Mouse (Mus musculus): ENCODE data around the gene Spo11. TPM values are rescaled to one million over a fixed set of nuclear protein-coding genes. Genes with fewer than 3 reads are reported as not detected.
A peak's percentile ranks its signal among the peaks of the same experiment; 100 is the strongest.

Spo11 gene
- polyA plus RNA-seq, 1 experiment, result 0.15 TPM

DNA sequence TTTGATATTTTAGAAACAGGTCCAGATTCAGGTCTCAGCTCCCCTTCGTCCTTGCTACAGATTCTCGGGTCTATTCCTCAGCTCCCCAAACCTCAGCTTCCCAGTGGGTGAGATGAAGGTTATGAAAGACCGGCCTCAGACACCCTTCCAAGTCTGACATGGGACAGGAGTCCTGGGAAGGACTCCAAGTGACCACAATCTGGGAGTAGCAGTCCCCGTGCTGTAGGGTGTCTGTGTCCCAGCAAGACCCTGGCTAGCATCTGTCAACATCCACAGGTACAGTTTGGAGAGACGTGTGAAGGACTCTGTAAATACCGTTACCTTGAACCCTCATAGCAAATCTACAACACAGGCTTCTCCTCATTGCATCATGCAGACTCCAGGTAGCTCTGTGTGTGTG is 2.3 kb upstream of the Spo11 start:
- TF ChIP-seq POLR2A (IDR thresholded peaks at IDR 0.05; ENCODE audit: borderline replicate concordance, extremely low read depth, low read depth, low read length) (no peak), CTCF (IDR thresholded peaks at IDR 0.05; ENCODE audit: insufficient read depth, low read length) (no peak)
- WGBS, result 80% methylated on average over 6 of the region's 6 CpGs

DNA sequence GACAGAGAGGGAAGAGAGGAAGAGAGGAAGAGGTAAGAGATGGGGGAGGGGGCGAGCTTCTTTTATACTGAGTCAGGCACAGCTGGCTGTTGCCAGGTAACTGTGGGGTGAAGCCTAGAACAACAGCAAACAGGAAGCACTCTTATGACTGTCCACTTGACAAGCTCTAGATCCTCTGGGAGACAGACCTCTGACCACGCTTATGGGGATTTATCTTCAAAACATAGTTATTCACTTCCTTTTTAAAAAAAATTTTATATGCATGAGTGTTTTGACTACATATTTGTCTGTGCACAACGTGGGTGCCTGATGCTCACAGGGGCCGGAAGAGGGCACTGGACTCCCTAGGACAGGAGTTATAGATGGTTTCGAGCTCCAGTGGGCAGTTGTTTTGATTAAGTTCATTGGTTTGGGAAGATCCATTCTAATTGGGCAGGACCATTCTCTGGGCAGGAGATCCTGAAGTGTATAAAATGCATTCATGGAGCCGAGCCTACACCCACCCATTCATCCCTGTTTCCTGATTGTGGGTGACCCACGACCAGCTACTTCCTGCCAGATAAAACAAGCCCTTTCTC is 750 bp upstream of the Spo11 start:
- no peak for TF ChIP-seq POLR2A (IDR thresholded peaks at IDR 0.05; ENCODE audit: borderline replicate concordance, extremely low read depth, low read depth, low read length)
- no peak for TF ChIP-seq CTCF (IDR thresholded peaks at IDR 0.05; ENCODE audit: insufficient read depth, low read length)
- 18% methylated on average over 7 of the region's 7 CpGs for WGBS
- DNase-seq, result no peak
- Histone ChIP-seq H3K4me1 (ENCODE audit: control insufficient read depth, insufficient read depth, low read length) (no peaks in the 10 kb centered on the region), H3K4me3 (replicated peaks; ENCODE audit: extremely low read depth, low read depth, low read length) (no peak overlapping the region)

More for the DNA sequence above, 2.3 kb upstream of the Spo11 start:
- H3K4me1 ChIP-seq (ENCODE audit: control insufficient read depth, insufficient read depth, low read length), result no peaks in the 10 kb centered on the region
- H3K4me3 ChIP-seq (replicated peaks; ENCODE audit: extremely low read depth, low read depth, low read length), result no peak overlapping the region
- no peak for DNase-seq

DNA sequence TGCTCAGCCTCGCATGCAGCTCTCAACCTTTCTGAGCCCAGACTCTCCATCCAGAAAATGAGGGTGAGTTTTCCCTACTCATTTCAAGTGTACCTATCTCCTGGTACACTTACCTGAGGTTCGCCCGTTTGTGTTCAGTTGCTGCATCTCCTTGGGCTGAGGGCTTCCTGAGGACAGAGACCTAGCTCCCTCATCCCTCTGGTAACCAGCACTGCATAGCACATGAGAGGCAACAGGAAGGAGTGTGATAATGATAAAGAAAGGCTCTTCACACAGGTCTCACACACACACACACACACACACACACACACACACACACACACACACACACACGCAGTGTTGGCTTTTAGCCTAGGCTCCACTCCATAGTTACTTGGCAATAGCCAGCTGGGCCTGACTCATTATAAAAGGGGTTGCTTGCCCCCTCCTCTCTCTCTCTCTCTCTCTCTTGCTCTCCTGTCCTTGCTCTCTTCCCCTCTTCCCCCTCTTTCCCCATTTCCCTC is 682 bp downstream of the Spo11 start:
- Histone ChIP-seq H3K4me1 (ENCODE audit: control insufficient read depth, insufficient read depth, low read length) (no peaks in the 10 kb centered on the region), H3K4me3 (replicated peaks; ENCODE audit: extremely low read depth, low read depth, low read length) (no peak overlapping the region)
- 52% methylated on average over 4 of the region's 4 CpGs for WGBS
- DNase-seq, result no peak
- TF ChIP-seq POLR2A (IDR thresholded peaks at IDR 0.05; ENCODE audit: borderline replicate concordance, extremely low read depth, low read depth, low read length) (no peak), CTCF (IDR thresholded peaks at IDR 0.05; ENCODE audit: insufficient read depth, low read length) (no peak)

DNA sequence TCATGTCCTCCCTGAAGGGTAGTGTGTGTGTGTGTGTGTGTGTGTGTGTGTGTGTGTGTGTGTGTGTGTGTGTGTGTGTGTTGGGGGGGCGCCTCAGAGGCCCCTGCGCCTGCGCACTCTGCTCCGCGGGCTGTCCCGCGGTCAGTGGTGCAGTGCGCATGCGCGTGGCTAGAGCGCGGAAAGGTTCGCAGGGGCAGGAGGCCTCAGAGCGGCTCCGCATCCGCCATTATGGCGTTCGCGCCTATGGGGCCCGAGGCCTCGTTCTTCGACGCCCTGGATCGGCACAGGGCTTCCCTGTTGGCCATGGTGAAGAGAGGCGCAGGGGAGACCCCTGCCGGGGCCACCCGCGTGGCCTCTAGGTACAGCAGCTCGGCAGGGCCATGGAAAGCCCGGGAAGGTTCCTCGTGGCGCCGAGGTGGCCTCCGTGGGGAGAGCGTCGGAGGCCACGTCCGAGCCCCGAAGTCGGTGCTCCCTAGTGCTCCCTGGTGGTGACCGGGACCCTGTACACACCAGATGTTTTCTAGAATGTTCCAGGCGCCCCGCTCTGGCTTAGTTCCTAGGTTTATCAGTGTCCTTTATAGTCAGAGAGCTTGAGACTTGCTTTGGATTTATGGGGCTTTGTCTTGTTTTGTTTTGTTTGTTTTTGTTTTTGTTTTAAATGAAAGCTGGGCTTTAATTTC is 2.3 kb downstream of the Spo11 start:
- 93% methylated on average over 43 of the region's 43 CpGs for WGBS
- DNase-seq, result no peak
- H3K4me3 ChIP-seq (replicated peaks; ENCODE audit: extremely low read depth, low read depth, low read length), result no peak overlapping the region
- no peaks in the 10 kb centered on the region for H3K4me1 ChIP-seq (ENCODE audit: control insufficient read depth, insufficient read depth, low read length)
- TF ChIP-seq POLR2A (IDR thresholded peaks at IDR 0.05; ENCODE audit: borderline replicate concordance, extremely low read depth, low read depth, low read length) (no peak), CTCF (IDR thresholded peaks at IDR 0.05; ENCODE audit: insufficient read depth, low read length) (no peak)

DNA sequence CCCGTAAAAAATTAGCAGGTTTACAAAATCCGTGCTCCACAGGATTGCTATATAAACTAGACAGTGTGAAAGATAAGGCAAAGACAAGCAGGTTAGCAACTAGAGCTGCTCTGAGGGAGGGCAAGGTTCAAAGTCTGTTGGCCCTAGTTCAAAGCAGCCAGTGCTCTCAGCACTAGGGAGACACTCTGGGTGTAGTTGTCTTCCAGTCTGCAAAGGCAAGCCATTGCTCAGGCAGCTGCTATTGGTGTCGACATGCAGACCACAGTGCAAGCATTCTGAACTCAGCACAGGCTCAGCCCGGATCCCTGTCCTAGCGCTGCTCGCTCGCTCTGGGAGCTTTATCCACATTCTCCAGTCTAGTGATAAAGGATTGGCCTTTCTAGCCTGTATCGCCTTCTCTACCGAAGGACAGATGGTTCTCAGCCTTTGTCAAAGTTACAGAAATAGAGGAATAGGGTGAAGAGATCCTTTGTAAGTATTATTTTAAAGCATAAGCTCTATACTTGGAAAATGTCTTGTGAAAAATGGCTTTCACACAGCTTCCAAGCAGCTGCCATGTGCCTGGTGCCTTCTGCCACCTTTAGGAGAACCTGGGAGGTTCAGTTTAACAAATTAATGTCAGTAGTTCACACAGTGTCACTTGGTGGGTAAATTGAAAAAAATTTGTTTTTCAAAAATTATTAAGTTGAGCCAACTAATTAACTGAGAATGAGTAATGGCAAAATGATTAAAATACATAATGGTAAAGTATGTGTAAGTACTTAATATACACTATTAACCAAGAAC is 5.5 kb downstream of the Spo11 start:
- no peak for TF ChIP-seq POLR2A (IDR thresholded peaks at IDR 0.05; ENCODE audit: borderline replicate concordance, extremely low read depth, low read depth, low read length)
- TF ChIP-seq CTCF (IDR thresholded peaks at IDR 0.05; ENCODE audit: insufficient read depth, low read length), result no peak
- 60% methylated on average over 9 of the region's 9 CpGs for whole genome bisulfite sequencing
- Histone ChIP-seq H3K4me3 (replicated peaks; ENCODE audit: extremely low read depth, low read depth, low read length) (no peak overlapping the region), H3K4me1 (ENCODE audit: control insufficient read depth, insufficient read depth, low read length) (no peaks in the 10 kb centered on the region)
- DNase-seq, result no peak

DNA sequence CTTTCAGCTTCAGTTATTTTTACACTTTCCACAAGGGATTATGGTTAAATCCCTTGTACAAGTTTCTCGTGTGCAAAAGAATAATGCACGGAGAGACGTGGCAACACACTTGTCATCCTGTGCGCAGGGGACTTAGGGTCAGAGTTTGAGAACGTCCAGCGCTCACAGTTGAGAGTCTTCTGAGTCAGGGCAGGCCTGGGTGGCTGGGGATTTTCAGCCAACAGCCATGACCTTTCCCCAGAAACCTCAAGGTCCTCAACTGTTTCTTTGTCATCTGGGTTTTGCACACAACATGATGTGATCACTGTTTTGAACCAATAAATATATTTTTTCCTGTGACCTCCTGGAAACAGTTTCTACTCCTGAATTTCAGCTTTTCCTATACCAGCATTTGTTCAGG is 12.7 kb downstream of the Spo11 start:
- WGBS, result 78% methylated on average over 6 of the region's 6 CpGs
- DNase-seq, result no peak
- TF ChIP-seq POLR2A (IDR thresholded peaks at IDR 0.05; ENCODE audit: borderline replicate concordance, extremely low read depth, low read depth, low read length), result no peak
- no peak for TF ChIP-seq CTCF (IDR thresholded peaks at IDR 0.05; ENCODE audit: insufficient read depth, low read length)
- no peaks in the 10 kb centered on the region for H3K4me1 ChIP-seq (ENCODE audit: control insufficient read depth, insufficient read depth, low read length)
- H3K4me3 ChIP-seq (replicated peaks; ENCODE audit: extremely low read depth, low read depth, low read length), result no peak overlapping the region

DNA sequence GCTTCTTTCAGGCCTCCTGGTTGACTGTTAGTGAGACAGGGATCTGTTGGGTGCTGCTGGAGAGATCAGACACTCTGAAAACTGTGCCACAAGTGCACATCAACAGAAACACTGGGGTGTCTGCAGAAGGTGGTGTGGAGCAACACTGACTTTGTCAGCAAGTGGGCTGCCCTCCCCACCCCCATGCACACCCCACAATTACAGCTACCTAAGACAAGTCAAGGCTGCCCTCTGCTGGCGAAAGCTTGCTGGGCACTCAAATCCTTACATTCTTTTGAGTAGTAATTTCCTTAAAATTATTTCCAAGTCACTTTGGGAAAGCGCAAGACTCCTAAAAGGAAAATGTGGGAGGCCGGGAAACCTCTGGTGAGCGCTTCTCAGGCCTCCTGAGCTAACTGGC is 18.7 kb downstream of the Spo11 start:
- no peak overlapping the region for H3K4me3 ChIP-seq (replicated peaks; ENCODE audit: extremely low read depth, low read depth, low read length)
- peak; percentile 64 for DNase-seq
- WGBS, result 12% methylated on average over 4 of the region's 4 CpGs
- TF ChIP-seq POLR2A (IDR thresholded peaks at IDR 0.05; ENCODE audit: borderline replicate concordance, extremely low read depth, low read depth, low read length) (no peak), CTCF (IDR thresholded peaks at IDR 0.05; ENCODE audit: insufficient read depth, low read length) (peak; percentile 84)
- H3K4me1 ChIP-seq (ENCODE audit: control insufficient read depth, insufficient read depth, low read length), result peaks cover 7% of the 10 kb centered on the region

DNA sequence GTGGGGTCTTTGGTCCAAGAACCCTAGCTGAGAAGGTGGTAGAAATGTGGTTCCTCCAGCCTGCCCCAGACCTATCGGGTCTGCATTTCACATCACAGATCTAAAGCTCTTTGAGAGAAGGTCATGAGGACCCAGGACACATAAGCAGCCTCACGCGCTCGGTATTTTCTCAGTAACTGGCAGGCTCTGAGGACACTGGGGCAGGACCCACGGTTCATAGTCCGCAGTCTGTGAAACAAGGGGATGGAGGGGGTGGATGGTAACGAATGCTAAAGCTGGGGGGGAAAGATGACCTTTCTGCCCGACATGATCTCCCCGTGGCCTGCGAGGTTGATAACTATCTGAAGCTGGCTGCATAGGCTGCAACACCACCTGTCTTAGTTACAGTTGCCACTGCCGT is 20.2 kb downstream of the Spo11 start:
- TF ChIP-seq CTCF (IDR thresholded peaks at IDR 0.05; ENCODE audit: insufficient read depth, low read length), result no peak
- no peak for TF ChIP-seq POLR2A (IDR thresholded peaks at IDR 0.05; ENCODE audit: borderline replicate concordance, extremely low read depth, low read depth, low read length)
- WGBS, result 63% methylated on average over 11 of the region's 11 CpGs
- no peak for DNase-seq

DNA sequence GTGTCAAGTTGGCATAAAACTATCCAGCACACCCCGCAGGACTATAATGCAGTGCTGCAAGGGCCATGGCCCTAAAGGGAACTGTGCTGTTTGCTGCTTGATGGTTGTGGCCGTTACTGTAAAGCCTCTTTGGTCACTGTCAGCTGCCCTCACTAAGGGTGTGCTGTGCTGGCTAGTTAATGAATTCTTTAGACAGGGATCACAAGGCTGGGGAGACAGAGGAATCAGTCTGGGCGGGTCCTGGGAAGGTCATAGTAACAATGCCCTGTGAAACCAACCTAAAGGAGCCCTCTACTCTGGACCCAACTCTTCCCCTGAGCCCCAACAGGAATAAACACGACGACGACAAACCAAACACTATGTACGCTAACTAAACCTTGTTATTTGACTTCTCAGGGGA is 21.0 kb downstream of the Spo11 start:
- WGBS, result 67% methylated on average over 7 of the region's 7 CpGs
- Histone ChIP-seq H3K4me1 (ENCODE audit: control insufficient read depth, insufficient read depth, low read length) (peaks cover 10% of the 10 kb centered on the region), H3K4me3 (replicated peaks; ENCODE audit: extremely low read depth, low read depth, low read length) (no peak overlapping the region)
- TF ChIP-seq CTCF (IDR thresholded peaks at IDR 0.05; ENCODE audit: insufficient read depth, low read length) (no peak), POLR2A (IDR thresholded peaks at IDR 0.05; ENCODE audit: borderline replicate concordance, extremely low read depth, low read depth, low read length) (no peak)
- DNase-seq, result no peak

More for the DNA sequence above, 20.2 kb downstream of the Spo11 start:
- Histone ChIP-seq H3K4me1 (ENCODE audit: control insufficient read depth, insufficient read depth, low read length) (peaks cover 10% of the 10 kb centered on the region), H3K4me3 (replicated peaks; ENCODE audit: extremely low read depth, low read depth, low read length) (no peak overlapping the region)

Data from lung, adult 2 months (tissue).